Mouse (Mus musculus) MEL-GATA-1-ER (cell line): Measurements from ENCODE around the gene Enpep.

Experiments used
- DNase-seq: peaks from one replicate; pipeline ENCODE4 v3.0.0-alpha.2; 2012; ENCODE audit warnings: low read depth; ENCODE audit errors: extremely low read depth

Enpep gene

DNA sequence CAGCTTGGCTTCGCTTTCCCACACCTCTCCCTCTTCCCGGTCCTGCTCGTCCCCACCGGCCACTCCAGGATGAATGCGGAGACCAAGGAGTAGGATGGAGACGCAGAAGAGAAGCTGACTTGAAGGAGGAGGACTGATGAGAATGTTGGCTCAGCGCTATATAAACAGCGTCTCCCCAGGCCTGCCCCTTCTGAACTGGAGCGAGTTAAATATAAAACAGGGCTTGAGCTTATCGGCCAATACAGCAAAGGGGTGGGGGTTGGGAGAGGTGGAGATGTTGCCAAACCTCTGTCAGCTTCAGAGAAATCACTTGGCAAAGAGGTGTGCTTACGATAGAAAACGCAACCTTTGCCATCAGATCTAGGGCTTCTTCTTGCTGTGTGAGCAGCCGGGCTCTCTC is at the start of gene Enpep:
Gene Enpep, minus strand, starts transcription at position 135 of the 400 bp plus-strand sequence.
- DNase-seq = no peak

DNA sequence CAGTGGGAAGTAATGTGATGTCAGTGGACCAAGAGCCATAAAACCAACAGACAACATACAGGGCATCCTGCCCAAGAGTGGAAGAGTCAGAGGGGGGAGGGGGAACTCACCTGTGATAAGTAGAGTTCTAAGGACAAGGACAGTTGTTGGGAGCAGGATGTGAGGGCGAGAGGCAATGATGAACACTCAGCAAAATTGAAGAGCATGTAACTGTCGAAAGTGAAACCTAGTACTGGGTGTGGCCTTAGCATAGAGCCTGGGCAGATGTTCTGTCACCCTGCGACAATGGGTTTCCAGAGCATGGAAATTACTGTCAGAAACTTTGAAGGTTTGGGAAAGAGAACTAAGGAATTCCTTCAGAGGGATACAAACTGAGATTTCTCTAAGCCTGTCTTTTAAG is 46.6 kb upstream of the Enpep start:
- DNase-seq = no peak

DNA sequence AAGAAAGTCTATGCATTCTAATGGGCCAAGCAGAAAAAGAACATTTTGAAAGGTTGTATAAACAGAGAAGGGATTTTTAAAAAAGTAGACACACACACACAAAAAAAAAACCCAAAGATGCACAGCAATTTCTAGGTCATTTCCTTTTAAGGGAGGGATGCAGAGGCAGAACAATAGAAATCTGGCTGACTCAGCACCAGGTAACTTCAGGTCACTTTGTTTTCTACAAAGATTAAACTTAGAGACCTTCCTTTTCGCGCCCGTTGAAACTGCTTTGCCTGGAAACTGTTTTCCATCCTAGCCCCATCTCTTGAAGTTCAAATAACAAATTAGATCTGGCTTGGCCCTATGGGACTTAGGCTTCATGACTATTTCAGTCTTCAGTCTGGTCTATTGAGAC is 42.6 kb upstream of the Enpep start:
- DNase-seq = no peak

DNA sequence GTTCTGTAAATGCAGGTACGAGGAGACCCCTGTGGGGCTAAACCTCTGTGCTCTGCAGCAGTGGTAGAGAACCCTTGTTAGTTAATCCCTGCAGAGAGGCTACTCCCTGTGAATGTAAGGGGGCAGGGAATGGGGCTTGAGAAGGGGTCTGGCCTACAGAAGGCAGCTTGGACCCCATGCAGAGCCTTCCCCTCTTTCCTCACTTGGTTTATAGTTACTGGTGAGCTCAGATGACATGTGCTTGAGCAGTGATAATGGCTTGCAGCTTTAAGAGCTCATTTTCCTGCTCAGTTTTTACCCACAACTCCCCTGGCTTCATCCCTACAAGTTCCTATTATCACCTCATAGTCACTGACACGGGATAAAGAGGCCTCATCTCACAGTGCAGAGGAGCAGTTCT is 40.6 kb upstream of the Enpep start:
- no peak for DNase-seq

DNA sequence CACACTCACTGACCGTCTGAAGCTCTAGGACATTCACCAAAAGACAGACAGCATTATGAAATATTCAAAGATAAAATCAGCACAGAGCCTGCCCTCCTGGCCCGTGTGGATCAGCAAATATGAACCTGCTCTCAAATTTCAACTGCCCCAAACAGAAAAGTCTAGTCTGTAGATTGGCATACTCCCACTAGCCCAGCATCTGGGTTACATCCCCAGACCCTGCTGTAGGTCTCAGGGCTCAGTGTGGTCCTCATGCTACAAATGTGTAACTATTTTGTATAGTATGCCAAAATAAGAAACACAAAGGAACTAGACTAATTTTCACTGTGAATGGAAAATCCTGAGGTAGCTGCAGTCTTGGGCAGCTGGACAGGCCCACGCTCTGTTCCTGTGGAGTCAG is 37.0 kb upstream of the Enpep start:
- no peak for DNase-seq

DNA sequence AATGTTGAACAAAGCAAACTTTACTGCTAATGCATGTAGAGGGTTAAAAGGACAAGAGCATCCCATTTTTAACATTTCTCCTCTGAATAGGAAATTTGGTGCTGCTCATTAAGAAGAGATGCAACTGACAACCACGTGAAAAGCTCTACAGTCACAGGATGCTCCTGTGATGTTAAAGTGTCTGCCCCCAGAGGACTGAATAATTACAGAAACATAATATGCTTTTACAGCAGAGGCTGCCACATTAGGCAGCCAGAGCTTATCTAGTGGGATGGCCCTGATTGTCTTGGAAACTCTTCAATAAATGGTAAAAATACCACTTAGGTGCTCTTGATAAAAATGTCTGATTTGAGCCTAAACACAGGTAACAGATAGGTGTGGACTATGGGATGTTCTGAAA is 33.4 kb upstream of the Enpep start:
- DNase-seq = no peak

DNA sequence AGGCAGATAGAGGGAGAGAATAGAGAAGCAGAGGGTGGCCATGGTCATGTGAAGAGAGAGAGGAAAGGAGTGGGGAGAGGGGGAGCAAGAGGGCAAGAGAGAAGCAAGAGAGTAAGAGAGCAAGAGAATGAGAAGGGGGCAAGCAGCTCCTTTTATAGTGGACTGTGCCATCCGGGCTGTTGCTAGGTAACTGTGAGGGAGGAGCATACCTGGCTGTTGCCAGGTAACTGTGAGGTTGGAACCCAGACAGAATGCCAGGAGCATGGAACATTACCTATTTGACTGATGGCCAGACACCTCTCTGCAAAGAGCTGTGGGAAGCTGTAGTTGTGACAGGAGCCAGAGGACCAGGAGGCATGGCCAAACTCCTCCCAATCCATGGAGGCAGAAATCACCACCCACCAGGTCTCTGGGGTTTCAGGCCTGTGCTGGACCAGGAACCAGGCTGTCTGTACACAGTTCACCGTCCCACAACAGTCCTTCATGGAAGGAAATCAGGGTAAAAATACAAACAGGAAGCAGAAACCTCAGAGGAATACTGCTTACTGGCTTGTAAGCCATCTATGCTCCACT is 32.4 kb upstream of the Enpep start:
- DNase-seq = no peak

DNA sequence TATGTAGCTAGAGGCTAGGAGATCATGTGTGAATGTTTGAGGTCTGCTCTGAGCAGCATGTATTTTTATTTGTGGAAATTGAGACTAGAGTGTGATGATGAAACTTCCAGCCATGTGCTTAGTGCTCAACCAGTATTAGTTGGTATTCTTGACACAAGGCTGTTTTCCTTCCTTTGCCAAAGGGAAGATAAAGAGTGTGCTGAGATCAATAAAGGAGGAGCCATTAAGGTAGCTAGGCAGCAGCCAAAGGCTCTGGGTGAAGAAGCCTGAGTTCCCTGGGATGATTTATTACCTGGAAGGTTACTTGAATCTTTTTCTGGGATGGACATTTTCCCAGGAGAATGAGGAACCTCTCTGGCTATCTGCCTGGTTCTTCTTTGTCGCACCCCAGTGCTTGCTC is 30.9 kb upstream of the Enpep start:
- no peak for DNase-seq

DNA sequence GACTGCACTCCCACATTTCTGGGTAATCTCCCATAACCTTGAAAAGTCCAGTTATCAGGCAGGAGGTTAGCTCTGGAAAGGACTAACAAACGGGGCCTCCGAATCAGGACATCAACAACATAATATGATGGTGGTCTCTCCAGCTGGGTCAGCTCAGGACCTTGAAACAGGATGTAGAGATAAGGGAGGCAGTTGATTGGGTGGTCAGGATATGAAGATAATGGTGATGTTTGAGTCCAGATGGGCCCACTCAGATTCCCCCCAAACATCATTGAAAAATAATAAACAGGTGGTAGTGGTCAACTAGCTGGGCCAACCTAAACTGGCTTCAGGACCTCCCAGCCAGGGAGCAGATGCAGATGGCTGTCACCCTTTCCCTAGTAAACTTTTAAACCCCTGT is 25.6 kb upstream of the Enpep start:
- no peak for DNase-seq

DNA sequence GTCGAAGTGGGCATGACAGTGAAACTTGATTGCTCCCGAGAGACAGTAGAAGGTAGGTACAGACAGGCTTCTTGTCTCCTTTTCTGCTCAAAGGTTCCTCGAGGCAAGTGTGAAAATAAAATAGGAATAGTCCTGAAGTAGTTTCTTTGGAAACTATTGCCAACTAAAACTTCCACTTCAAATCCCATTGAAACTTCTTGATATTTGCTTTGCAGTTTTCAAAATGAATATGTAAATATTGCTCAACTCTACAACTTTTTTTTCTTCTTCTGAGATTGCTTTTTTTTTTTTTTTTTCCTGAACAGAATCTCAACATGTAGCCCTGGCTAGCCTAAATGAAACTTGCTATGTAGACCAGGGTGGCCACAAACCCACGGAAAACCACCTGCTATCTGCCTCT is 21.4 kb upstream of the Enpep start:
- DNase-seq = no peak

DNA sequence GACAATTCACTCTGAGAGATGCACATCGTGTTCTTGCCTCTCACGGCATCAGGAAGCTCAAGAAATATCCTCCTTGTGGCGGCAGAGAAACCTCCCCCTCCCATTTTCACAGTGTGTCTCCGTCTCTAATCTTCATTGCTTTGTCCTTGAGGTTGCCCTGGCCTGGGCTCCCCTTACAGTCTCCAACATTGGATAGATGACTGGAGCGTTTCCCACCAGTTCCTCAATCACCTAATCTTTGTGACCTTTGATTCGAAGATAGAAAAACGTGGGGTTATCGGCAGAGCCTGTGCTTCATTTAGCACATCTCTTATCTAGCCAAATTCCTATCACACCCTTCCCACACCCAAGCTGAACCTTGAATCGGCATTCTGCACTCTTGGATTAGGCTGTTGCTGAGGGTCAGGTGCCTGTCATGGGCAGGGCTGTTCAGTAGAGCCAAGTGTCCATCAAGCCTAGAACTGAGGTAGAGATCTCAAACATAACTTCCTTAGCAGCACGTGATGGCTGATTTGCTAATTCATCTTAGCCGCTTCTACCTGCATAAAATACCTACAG is 18.9 kb upstream of the Enpep start:
- DNase-seq = no peak

DNA sequence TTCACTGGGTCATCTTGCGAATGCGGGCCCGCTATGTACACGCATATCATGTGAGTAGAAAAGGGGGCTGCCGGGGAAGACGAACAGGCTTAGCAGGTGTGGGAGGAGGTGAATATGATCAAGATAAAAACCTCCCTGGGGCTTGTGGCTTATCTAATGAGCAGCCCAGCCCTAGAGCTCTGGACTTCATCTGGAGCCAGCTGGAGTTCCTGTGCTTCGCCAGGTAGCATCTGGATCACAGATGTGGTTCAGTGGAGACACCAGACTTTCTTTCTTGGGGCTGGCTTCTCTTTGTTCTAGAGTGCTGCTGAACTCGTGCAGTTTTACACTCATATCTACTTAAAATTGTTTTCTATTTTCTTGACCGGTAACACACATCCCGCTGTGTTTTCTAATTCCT is 14.8 kb upstream of the Enpep start:
- no peak for DNase-seq

DNA sequence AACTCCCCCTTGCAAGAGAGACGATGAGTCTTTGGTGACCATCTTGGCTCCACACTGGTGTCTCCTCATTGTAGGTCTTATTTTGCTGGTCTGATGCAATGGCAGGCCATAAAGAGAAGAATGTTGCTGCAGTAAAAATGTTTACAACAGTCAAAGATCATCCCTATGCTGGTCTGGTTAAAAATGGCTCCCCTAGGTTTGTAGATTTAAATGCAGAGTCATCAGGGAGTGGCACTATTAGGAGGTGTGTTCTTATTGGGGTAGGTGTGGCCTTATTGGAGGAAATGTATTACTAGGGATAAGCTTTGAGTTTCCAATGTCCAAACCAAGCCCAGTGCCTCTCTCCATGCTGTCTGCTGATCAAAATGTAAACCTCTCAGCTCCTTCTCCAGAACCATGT is 10.2 kb upstream of the Enpep start:
- DNase-seq = no peak

DNA sequence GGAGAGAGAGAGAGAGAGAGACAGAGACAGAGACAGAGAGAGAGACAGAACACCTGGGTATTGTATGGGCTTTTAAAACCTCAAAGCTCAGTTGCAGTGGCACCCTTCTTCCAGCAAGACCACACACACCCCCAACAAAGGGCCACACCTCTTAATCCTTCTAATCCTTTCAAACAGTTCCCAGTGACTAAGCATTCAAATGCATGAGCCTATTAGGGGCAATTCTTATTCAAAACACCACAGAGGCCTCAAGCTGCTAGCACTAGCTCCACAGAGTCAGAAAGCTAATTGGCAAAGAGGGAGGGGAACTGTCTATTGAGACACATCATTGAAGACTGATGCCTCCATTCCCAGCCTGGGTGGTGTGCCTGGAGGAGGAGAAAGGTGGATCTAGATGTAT is 8.5 kb upstream of the Enpep start:
- DNase-seq = no peak

DNA sequence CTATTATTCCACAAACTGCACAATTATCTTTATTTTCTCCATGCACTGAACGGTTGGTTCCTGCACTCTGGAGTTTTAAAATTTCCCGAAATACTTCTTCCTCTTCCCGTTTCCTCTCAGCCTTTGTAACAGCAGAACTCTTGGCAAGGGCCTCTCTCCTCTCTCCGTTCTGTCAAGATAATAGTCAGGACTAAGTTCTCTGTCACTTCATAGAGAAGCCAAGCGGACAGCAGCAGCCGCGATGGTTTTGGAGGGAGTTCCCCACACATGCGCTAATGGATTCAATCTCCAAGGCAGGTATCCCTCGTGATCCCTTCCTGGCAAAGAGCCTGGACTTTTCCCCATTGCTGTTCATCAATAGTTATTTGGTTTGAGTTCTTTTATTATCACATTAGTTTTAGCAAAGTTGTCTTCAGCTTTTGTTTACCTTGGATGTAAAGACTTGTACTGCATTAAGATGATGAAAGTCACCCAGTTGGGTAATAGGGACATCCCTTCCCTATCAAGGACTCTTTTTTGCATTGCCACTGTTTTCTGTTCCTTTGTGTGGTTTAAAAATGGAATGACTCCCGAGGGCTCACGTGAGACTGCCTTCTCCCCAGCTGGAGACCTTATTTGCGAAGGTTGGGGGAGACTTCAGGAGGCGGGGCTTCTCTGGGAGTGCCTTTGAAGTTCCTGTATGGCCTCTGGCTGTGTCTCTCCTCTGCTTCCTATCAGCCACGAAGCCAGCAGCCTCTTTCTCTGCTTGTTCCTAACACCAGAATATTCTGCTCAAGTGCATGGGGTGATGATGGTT is 6.0 kb upstream of the Enpep start:
- DNase-seq = no peak

DNA sequence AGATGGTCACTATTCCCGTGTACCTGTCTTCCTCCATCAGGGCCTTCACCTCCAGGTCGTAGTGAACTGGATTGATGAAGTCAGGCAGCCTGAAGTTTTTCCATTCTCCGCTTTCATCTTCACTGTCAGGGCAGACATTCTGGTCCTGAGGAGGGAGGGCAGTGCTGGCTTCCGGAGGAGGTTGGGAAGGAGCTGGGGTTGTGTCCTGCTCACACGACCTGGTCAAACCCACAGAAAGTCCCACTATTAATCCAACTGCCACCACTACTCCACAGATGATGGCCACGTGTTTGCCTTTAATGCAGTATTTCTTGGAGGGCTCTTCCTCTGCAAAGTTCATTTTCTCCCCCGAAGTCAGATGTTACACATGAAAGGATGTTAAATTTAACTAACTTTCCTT is 378 bp downstream of the Enpep start:
- DNase-seq = no peak

DNA sequence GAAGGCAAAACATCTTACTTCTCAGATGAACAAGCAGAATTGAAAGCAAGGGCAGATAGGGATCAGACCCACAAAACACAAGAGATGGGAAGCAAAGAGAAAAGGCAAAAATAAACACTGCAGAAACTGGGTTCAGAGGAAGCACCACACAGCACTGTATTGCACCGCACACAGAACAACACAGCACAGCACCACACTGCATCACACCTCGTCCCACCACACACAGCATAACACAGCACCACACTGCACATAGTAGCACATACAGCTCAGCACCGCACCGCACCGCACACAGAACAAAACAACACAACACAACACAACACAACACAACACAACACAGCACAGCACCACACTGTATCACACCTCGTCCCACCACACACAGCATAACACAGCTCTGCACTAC is 1.1 kb downstream of the Enpep start:
- DNase-seq = no peak

DNA sequence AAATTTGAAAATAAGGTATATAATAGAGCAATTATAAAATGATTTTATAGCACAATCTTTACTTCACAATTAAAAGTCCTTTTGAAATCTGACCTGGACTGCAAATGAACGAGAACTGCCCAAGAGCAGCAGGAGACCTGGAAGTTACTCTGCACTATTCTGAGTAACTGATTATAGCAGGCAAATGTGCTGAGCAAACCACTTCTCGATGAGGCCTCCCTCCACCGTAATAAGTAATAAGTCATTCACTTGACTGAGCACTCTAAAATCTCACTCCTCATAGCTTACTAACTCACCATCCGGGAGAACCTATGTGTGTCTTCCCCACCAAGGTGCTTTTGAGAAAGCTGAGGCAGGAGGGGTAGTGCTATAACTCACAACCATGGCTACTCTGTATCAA is 4.5 kb downstream of the Enpep start:
- no peak for DNase-seq

DNA sequence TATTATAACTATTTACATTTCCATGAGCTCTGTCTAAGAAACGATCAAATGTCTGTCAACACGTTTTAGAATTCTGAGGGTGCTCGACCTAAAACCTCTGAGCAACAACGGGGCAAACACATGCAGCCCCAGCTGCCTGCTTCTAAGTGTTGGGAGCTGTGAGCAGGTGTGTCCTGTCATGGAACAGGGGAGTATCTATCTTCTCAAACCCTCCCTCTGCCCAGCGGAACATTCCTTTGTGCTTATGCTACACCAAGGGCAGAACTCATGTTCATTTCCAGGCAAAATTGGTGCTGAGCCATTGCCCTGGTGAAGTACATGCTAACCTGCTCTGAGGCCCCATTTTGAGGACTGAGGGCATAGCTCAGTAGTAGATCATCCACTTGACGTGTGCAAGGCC is 10.9 kb downstream of the Enpep start:
- DNase-seq = no peak

DNA sequence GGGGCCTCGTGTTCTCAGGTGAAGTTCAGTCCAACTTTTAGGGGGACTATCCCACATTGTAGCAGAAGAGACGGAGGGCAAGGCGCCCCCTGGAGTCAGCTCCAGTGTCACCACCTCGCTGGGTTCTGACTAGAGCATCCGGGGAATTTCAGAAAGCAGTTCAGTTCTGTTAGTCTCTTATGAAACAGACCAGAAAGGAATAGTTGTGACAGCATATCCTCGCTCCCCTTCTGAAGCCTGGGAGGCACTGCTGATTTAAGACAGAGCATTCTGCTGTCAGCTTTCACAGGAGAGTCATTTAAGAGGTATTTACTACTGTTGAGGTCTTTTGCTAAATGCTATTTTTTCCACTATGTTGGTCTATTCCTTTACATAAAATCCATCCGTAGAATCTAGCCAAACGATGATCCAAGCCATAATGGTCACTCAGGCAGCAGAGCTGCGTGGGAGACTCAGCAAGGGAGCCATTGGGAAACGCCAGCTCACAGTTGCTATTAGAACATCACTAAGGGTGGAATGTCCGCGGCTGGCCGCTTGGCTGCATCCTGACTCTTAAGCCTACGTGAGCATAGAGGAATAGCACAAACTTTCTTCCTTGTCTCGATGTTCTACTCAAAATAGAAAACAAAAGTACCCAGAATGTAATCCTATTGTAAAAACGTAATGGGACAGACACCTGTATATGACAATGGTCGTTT is 15.3 kb downstream of the Enpep start:
- DNase-seq = no peak

DNA sequence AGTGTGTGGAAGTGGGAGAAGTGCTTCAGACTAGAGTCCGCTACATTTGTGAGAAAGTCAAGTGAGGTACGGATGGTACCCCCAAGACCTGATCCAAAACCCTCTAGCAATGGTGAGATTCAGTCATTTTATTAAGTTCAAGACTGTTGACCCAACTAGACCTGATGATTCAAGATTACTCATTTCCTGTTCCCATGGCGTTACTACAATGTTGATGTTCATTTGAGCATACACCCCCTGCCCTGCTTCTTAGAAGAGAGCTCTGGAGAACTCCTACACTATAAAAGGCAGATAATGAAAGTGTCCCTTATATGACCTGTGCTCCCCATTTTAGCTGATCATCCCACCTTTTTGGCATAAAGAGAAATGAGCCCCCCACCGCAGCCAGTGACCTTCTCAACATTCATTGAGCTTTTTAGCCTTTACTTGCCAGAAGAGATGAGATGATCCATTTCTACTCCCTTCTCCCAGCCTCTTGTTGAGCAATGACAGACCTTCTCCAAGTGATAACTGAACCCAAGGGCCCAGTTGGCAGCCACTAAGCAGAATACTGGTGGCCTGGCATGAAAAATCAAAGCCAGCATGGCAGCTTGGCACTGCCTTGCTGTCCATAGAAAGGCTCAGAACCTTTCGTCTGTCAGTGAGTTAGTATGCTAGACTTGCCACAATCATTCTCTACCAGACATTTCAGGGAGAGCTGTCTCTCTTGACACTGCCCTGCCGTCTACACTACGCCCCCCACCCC is 18.7 kb downstream of the Enpep start:
- no peak for DNase-seq

DNA sequence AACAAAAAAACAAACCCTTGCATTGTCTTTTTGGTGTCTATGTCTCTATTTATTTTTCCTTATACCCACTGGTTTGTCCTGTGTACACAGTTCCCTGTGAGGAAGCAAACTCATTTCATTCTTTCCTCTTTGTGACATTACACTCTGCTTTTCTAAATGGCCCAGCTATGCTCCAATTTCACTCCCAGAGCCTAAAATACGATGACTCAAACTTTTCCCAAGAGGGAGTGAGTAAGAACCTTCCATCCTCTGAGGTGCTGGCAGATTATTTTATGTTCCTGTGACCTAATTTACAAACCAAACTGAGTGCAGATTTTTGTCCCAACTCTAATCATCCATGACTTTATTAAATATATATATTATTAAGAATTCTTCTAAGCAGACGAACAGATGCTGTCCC is 19.3 kb downstream of the Enpep start:
- DNase-seq = no peak
